Mouse (Mus musculus): ENCODE measurements at regions not wholly inside any gene's neighbourhood (a gene's known extent, or its start where the extent isn't known, plus 50 kb on each side); places are given as distances from the start of the nearest gene placed in this dataset.
A peak's percentile ranks its signal among the peaks of the same experiment; 100 is the strongest.

- DNase-seq (ENCODE audit: low spot score in 2 of 2), result no peak
These were observed 151.5 kb upstream of the Dnajc19 start for GRCm38 (mm10) chr3:34232329-34233250.

- DNase-seq (ENCODE audit: low spot score in 2 of 2), result peak in 1 of 2 experiments; percentile 25
These were observed 150.6 kb upstream of the Dnajc19 start for GRCm38 (mm10) chr3:34231593-34232328.

DNA sequence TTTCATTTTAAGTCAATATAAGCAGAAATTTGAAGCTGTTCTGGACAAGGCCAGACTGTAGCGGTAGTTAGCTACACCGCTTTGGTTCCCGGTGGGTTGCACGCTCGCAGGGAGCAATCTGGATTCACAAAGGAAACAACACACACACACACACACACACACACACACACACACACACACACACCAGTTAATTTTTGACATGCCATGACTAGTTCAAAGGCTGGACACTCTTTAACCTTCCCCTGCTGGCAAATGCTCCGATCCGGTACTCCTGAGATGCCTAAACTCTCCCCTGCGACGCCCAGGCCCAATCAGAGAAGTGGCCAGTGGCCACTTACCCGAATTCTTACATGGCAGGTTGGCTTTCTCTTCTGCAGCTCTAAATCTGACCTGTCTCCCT lies 141.2 kb upstream of the Dnajc19 start:
- DNase-seq (ENCODE audit: low spot score in 2 of 2), result no peak

DNA sequence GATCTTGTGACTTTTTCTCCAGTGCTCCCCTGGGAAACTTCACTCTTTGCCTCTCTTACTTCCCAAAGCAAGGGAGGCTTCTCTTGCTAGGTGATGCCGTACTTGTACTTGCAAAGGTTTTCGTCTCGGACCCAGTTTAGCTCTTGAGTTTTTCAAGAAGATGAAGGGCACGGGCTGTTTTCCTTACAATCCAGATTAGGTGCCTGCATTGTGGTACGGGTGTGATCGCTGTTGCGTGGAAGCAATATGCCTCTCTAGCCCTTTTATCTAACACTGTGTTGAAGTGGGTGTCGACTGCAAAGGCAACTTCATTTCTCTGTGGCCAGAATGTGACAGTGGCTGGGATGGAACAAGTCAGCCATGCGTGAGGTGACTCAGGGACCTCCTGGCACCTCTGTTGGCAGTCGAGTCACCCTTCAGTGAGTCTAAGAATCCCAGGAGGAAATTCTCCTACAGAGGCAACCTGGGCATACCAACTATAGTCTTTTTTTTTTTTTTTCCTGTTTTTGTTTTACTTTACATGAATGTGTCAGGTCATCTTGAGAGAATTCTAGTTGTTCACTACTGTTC lies 138.7 kb upstream of the Dnajc19 start:
- no peak for DNase-seq (ENCODE audit: low spot score in 2 of 2)

GRCm38 (mm10) chr3:34219096-34219495 lies 138.0 kb upstream of the Dnajc19 start:
- no peak for DNase-seq (ENCODE audit: low spot score in 2 of 2)

- no peak for DNase-seq (ENCODE audit: low spot score in 2 of 2)
These were observed 136.8 kb upstream of the Dnajc19 start for GRCm38 (mm10) chr3:34217911-34218310.

DNA sequence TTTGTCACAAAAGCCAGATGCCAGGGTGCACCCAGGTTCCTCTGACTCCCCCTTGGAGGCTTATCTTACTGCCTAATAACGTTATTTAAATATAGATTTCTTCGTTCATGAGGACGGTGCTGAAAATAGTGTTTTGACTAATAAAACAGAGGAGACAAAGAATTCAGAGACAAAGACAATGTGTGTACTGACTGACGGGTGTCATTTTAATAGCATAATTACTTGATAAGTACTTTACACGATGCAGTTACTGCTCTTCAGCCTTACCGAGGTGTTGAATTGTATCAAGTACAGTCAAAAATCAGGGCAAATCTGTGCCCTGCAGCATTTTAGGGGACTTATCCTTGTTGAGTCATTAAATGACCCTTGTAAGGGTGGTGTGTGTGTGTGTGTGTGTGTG lies 133.1 kb upstream of the Dnajc19 start:
- no peak for DNase-seq (ENCODE audit: low spot score in 2 of 2)

DNA sequence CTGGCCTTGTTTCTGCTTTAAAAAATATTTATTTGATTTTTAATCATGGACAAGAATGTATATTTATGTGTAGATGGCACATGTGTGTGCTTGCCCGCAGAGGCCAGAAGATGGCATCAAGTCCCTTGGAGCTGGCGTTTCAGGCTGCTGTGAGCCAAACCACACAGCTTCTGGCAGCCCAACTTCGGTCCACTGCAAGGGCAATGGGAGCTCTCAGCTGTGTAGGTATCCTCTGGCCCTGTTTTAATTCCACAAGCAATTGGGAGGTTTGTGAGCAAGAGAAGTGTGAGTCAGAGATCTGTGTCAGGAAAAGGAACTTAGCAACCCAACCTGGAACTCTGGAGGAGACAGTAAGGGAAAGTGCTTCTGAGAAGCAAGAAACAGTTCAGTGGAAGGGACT lies 125.3 kb upstream of the Dnajc19 start:
- no peak for DNase-seq (ENCODE audit: low spot score in 2 of 2)

GRCm38 (mm10) chr3:34198228-34198627 lies 117.1 kb upstream of the Dnajc19 start:
- peak; percentile 16 to 25 for DNase-seq (ENCODE audit: low spot score in 2 of 2)

- no peak for DNase-seq (ENCODE audit: low spot score in 2 of 2)
These were observed 116.0 kb upstream of the Dnajc19 start for GRCm38 (mm10) chr3:34197163-34197455.

DNA sequence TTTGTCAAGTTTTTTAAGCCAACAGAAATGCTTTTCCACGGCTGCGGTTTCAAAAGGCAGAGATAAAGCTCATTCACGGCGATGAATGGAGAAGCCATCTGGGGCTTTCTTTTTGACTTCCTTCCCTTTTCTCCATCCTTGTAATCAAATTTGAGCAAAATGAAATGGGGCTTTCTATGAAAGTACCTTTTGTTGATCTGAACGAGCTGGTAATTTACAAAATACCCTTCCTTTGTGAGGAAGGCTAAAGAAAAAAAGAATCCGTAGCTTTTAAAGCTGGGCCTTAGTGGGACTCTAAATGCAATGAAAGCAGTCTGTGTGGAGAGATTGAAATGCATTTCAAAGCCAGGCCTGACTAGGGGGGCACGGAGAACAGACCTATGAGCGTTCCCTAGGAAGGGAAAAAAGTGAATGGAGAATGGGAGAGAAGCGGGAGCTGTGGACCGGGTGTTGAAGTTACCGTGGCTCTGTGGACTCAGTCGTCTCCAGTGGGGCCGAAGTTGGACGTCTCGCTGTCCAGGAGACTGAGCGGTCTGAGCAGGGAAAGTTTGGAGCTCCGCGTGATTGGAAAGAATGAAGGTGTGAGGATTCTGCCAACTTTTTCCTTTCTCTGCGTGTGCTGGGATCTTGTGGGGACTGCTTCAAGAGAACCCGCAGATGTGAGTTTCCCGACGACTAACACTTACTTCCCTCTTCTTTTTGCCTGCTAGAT lies 115.5 kb upstream of the Dnajc19 start:
- no peak for DNase-seq (ENCODE audit: low spot score in 2 of 2)

DNA sequence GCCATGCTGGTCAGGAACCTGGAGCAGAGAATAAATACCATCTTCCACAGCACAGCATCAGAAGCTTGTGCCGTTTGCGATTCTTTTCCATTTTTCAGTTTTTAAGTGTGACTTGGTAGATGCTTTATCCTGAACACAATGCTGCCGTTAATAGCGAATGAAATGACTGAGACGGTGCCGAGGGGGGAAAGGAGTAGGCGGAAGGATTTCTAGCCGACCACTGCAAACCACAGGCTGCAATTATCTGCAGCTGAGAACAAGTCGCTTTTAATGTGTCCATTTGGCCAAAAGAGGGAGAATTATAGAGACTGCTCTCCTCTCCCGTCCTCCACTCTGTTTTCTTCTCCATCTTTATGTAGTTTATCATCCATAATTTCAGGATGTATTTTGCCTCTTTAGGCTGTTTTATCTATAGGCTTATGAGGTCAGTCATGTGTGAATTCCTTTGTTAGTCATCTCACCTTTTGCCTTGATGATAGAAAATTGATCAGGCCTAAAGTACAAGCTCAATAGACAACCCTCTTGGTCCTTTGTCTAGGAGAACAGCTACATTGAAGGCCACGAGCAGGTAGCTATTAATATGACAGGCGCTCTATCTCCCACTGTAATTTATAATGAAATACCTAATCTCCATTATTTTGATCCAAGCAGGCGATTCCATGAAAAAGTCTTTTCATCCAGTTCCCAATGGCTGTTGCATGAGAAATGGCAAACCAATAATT lies 114.8 kb upstream of the Dnajc19 start:
- DNase-seq (ENCODE audit: low spot score in 2 of 2), result no peak

- no peak for DNase-seq (ENCODE audit: low spot score in 2 of 2)
These were observed 92.4 kb upstream of the Dnajc19 start for GRCm38 (mm10) chr3:34173416-34174097.

DNA sequence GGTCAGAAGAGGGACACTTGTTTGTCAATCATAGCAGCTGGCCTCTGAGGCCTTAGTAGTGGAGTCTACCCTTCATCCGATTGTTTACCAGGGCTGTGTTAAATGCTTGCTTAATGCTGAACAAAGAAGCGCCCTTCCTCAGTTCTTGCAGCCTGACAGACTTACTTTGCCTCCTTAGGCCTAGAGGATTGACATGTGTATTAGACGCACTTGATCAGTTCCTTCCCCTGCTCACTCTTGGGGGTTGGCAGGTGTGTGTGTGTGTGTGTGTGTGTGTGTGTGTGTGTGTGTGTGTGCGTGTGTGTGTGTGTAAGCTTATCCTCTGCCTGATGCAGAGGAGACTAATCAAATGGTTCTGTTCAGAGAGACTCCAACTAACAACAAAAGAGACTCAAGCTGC lies 91.8 kb upstream of the Dnajc19 start:
- no peak for DNase-seq (ENCODE audit: low spot score in 2 of 2)

- DNase-seq (ENCODE audit: low spot score in 2 of 2), result no peak
These were observed 90.8 kb upstream of the Dnajc19 start for GRCm38 (mm10) chr3:34171893-34172292.

GRCm38 (mm10) chr3:34168087-34168486 lies 87.0 kb upstream of the Dnajc19 start:
- DNase-seq (ENCODE audit: low spot score in 2 of 2), result no peak

GRCm38 (mm10) chr3:34150036-34150435 lies 68.9 kb upstream of the Dnajc19 start:
- no peak for DNase-seq (ENCODE audit: low spot score in 2 of 2)

- no peak for DNase-seq (ENCODE audit: low spot score in 2 of 2)
These were observed 62.5 kb upstream of the Dnajc19 start for GRCm38 (mm10) chr3:34143652-34144051.

GRCm38 (mm10) chr3:34139227-34139626 lies 58.1 kb upstream of the Dnajc19 start:
- no peak for DNase-seq (ENCODE audit: low spot score in 2 of 2)

DNA sequence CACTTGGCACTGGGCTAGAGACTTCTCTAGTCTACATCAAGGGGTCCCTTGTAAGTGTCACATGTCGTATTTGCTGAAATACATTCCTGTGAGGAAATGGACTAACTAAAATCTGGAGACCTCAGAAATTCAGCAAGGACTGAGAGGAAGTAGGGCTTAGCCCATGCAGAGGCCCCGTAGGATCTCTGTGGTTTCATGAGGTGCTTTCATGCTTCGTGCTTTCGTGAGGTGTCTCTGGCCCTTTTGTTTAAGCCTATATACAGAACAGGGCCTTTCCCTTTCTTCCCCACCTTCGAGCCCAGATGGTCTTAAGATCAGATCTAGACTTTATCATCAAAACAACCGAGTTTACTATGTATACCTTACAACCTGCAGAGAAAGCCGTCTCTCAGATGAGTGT lies 56.9 kb upstream of the Dnajc19 start:
- DNase-seq (ENCODE audit: low spot score in 2 of 2), result no peak

DNA sequence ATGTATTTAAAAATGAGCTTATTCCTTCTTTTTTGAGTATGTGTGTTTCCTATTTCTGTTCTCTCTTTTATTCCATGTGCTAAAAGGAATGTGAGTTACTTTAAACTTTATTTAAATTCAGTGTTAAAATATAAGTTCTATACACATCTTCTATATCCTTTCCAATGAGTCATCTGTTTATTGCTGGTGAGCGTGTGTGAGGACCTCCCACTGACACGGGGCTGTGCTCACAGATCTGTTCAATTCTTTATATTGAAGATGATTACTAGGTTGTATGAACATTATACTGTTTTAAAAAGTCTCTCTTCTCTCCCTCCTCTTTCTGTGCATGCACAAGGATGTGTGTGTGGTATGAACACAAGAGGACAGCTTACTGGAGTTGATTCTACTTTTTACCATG lies 55.3 kb upstream of the Dnajc19 start:
- DNase-seq (ENCODE audit: low spot score in 2 of 2), result no peak
